In the genomic region with DNA sequence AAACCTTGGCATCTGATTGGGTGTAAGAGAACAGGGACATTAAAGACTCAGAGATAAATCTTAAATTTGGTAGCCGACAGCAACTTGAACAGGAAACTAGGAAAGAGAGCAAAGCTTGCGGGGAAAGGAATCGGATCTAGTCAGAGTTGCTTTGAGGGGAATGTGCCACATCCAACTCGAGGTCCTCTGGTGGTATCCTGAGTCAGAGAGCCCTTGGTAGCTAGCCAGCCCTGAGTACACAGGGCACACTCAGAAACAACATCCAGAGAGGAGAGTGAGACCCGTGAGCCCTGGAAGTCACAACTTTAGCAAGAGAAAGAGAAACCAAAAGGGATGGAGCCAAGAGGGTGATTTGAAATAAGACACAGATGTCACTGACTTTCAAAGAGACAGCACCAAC, we compare ENCODE assay signal across 22 mouse cellular contexts. TPM values are rescaled to one million over a fixed set of nuclear protein-coding genes. Genes with fewer than 3 reads are reported as not detected.
DNase-seq lines count a peak whose midpoint lies in the region; TF ChIP-seq lines count a peak whose summit lies in the region.
"Had no signal": no experiment of that assay in that cellular context is flagged by ENCODE, and none has a peak within 500 bp of the region (broad histone marks: within the 10 kb centered on the region; RNA-seq: fewer than 3 reads in every experiment).

No protein-coding gene starts in this region.

- TF ChIP-seq POLR2A in lung, adult 2 months (IDR thresholded peaks at IDR 0.05; ENCODE audit: borderline replicate concordance, extremely low read depth, low read depth, low read length) = no peak

- DNase-seq in adrenal gland, postnatal 10 days = peak; percentile 24
- no peak for DNase-seq in adrenal gland, postnatal 4 days (ENCODE audit: low spot score in 2 of 2)
- DNase-seq in lung, adult 2 months = no peak
- DNase-seq in lung, postnatal 4 days = no peak
- DNase-seq in adrenal gland, postnatal 14 days = peak; percentile 43
- DNase-seq in adrenal gland, postnatal 25 days = peak; percentile 40
- no peak for DNase-seq in limb, embryonic 10.5 days (ENCODE audit: low spot score)
- DNase-seq: cerebellum, adult 11 months; cerebellum, adult 2 months; cerebellum, adult 9-11 months; cerebellum, postnatal 25 days; forebrain, postnatal 0 days; gastrocnemius, adult 2 months; gastrocnemius, postnatal 14 days; heart, postnatal 36 days; kidney, adult 11 months had no signal

- no peak overlapping the region for H3K27ac ChIP-seq in limb, embryonic 10.5 days
- H3K27ac ChIP-seq: embryonic facial prominence, embryonic 12.5 days; embryonic facial prominence, embryonic 15.5 days; gastrocnemius, adult 2 months; hindbrain, embryonic 10.5 days; hindbrain, embryonic 13.5 days; intestine, embryonic 15.5 days had no signal

- peak overlapping the region; percentile 24 for H3K4me3 ChIP-seq in lung, adult 2 months (replicated peaks; ENCODE audit: extremely low read depth, low read depth, low read length)
- H3K4me3 ChIP-seq in limb, embryonic 10.5 days = no peak overlapping the region
- H3K4me3 ChIP-seq: embryonic facial prominence, embryonic 12.5 days; embryonic facial prominence, embryonic 15.5 days; gastrocnemius, adult 2 months; hindbrain, embryonic 10.5 days; hindbrain, embryonic 13.5 days; intestine, embryonic 15.5 days had no signal

- no peaks in the 10 kb centered on the region for H3K27me3 ChIP-seq in limb, embryonic 10.5 days (ENCODE audit: low read depth, poor library complexity, severe bottlenecking)
- H3K27me3 ChIP-seq: embryonic facial prominence, embryonic 12.5 days; embryonic facial prominence, embryonic 15.5 days; hindbrain, embryonic 13.5 days; intestine, embryonic 15.5 days had no signal

- peaks cover 74% of the 10 kb centered on the region for H3K36me3 ChIP-seq in limb, embryonic 10.5 days

- H3K9me3 ChIP-seq in limb, embryonic 10.5 days (replicated peaks) = no peaks in the 10 kb centered on the region
- H3K9me3 ChIP-seq: embryonic facial prominence, embryonic 12.5 days; embryonic facial prominence, embryonic 15.5 days; hindbrain, embryonic 10.5 days; hindbrain, embryonic 13.5 days; intestine, embryonic 15.5 days had no signal

- H3K4me1 ChIP-seq in lung, adult 2 months (ENCODE audit: control insufficient read depth, insufficient read depth, low read length) = no peaks in the 10 kb centered on the region
- H3K4me1 ChIP-seq in limb, embryonic 10.5 days = no peaks in the 10 kb centered on the region
- H3K4me1 ChIP-seq: embryonic facial prominence, embryonic 12.5 days; embryonic facial prominence, embryonic 15.5 days; hindbrain, embryonic 10.5 days; hindbrain, embryonic 13.5 days; intestine, embryonic 15.5 days had no signal

- TF ChIP-seq CTCF in lung, adult 2 months (IDR thresholded peaks at IDR 0.05; ENCODE audit: insufficient read depth, low read length) = no peak

- WGBS in lung, adult 2 months = 72% methylated on average over 5 of the region's 5 CpGs
- WGBS in limb, embryonic 10.5 days = 86% methylated on average over 5 of the region's 5 CpGs

RNA-seq across cellular contexts. Expression of a gene that starts 24.6 kb away (rescaled TPM):
- 10 to 100 TPM; 12.4 to 13.1 TPM for total RNA-seq in adrenal gland, postnatal 10 days (2021)
- 10 to 100 TPM; 19.3 to 21.7 TPM for total RNA-seq in adrenal gland, postnatal 4 days (2021)
- 15.9 and 19.8 TPM in 2 replicates for polyA plus RNA-seq in lung, adult 2 months (2012; rRNA removed)
- total RNA-seq in adrenal gland, postnatal 14 days (2021) = 7.7 and 9.8 TPM in 2 replicates
- 5.8 and 10.7 TPM in 2 replicates for total RNA-seq in adrenal gland, postnatal 25 days (2021)
- 2.1 and 4.4 TPM in 2 replicates for polyA plus RNA-seq in limb, embryonic 10.5 days (2016; fragmentation: Nextera tagmentation; extraction: Ambion mirVana)
- total RNA-seq: granulocyte monocyte progenitor cell, adult 5-6 weeks had no signal

Comparison
In these comparisons a context has a peak if more than half of its experiments do, and no peak if none do; other contexts are left out.
1. DNase-seq: peak in adrenal gland, postnatal 10 days (single experiment), adrenal gland, postnatal 14 days (single experiment) and adrenal gland, postnatal 25 days (single experiment); none in adrenal gland, postnatal 4 days (0 of 2), lung, adult 2 months (single experiment), lung, postnatal 4 days (0 of 2) and limb, embryonic 10.5 days (single experiment).